Mouse (Mus musculus) heart, embryonic 15.5 days (tissue): ENCODE data around the gene Nkapd1. TPM values are rescaled to one million over a fixed set of nuclear protein-coding genes. Genes with fewer than 3 reads are reported as not detected.

Experiments
- ATAC-seq: fragments of 200-750 bp; cut with Nextera tagmentation; replicated peaks from 2 replicates; pipeline ENCODE4 v1.8.0; 2017; ENCODE audit warnings: low read depth, moderate TSS enrichment; ENCODE audit not compliant: insufficient number of reproducible peaks, insufficient read depth, low FRiP score
- H3K27ac ChIP-seq: fragments of 300-500 bp; sonication (generic); 2 replicates; pipeline ENCODE4 v1.5.1; 2015; ENCODE audit warnings: mild to moderate bottlenecking, inconsistent platforms
- H3K27me3 ChIP-seq: fragments of 300-500 bp; sonication (generic); 2 replicates; pipeline ENCODE4 v1.6.1; 2015; ENCODE audit warnings: inconsistent platforms
- H3K36me3 ChIP-seq: fragments of 300-500 bp; sonication (generic); 2 replicates; pipeline ENCODE4 v1.6.1; 2015; ENCODE audit warnings: mild to moderate bottlenecking, inconsistent platforms
- H3K4me1 ChIP-seq: fragments of 300-500 bp; sonication (generic); replicated peaks from 2 replicates; pipeline ENCODE4 v1.6.1; 2015; ENCODE audit warnings: inconsistent platforms
- H3K4me2 ChIP-seq: fragments of 300-500 bp; sonication (generic); 2 replicates; pipeline ENCODE4 v1.6.1; 2015; ENCODE audit warnings: inconsistent platforms, mild to moderate bottlenecking, moderate library complexity
- H3K4me3 ChIP-seq: fragments of 300-500 bp; sonication (generic); 2 replicates; pipeline ENCODE4 v1.5.1; 2015; ENCODE audit warnings: mild to moderate bottlenecking, inconsistent platforms
- H3K9ac ChIP-seq: fragments of 300-500 bp; sonication (generic); 2 replicates; pipeline ENCODE4 v1.6.1; 2015; ENCODE audit warnings: mild to moderate bottlenecking, inconsistent platforms
- H3K9me3 ChIP-seq: fragments of 300-500 bp; sonication (generic); replicated peaks from 2 replicates; pipeline ENCODE4 v1.6.1; 2016; ENCODE audit warnings: inconsistent platforms
- WGBS: fragments of 180-500 bp; shearing (Covaris S2); methylation state at CpG from one replicate; pipeline ENCODE4 v1.1.7; 2015; ENCODE audit warnings: mixed read lengths; 5-methylcytosine and 5-hydroxymethylcytosine counted together
- polyA plus RNA-seq: library from polyadenylated mRNA; unstranded; fragments of >200 nt; fragmentation: Nextera tagmentation; extraction: Ambion mirVana; gene quantifications from 2 replicates; pipeline ENCODE4 v1.2.1, GENCODE M21; 2015

Gene Nkapd1
- polyA plus RNA-seq, 1 experiment from 2014 or later = 16.4 TPM

- H3K36me3 ChIP-seq = peaks cover 50% of the 10 kb centered on the region
- ATAC-seq = no peak
These were observed 22.4 kb downstream of the Nkapd1 start for GRCm38 (mm10) chr9:50594794-50595417.

GRCm38 (mm10) chr9:50593544-50593943 is 23.7 kb downstream of the Nkapd1 start:
- no peaks in the 10 kb centered on the region for H3K4me1 ChIP-seq
- WGBS = 80% methylated on average over 3 of the region's 3 CpGs
- H3K4me2 ChIP-seq = no peak overlapping the region
- H3K9ac ChIP-seq = no peak overlapping the region
- no peak overlapping the region for H3K4me3 ChIP-seq
- H3K9me3 ChIP-seq = no peaks in the 10 kb centered on the region
- H3K36me3 ChIP-seq = peaks cover 36% of the 10 kb centered on the region
- H3K27ac ChIP-seq = no peak overlapping the region
- no peaks in the 10 kb centered on the region for H3K27me3 ChIP-seq
- ATAC-seq = no peak

More at GRCm38 (mm10) chr9:50594794-50595417, 22.4 kb downstream of the Nkapd1 start:
- no peaks in the 10 kb centered on the region for H3K27me3 ChIP-seq
- no peaks in the 10 kb centered on the region for H3K4me1 ChIP-seq
- H3K4me2 ChIP-seq = no peak overlapping the region
- H3K9ac ChIP-seq = no peak overlapping the region
- no peaks in the 10 kb centered on the region for H3K9me3 ChIP-seq
- H3K4me3 ChIP-seq = no peak overlapping the region
- whole genome bisulfite sequencing = 73% methylated on average over 12 of the region's 12 CpGs
- no peak overlapping the region for H3K27ac ChIP-seq

GRCm38 (mm10) chr9:50592955-50593354 is 24.3 kb downstream of the Nkapd1 start:
- Histone ChIP-seq H3K36me3 (peaks cover 31% of the 10 kb centered on the region), H3K4me3 (no peak overlapping the region), H3K9ac (no peak overlapping the region), H3K27me3 (no peaks in the 10 kb centered on the region), H3K4me1 (no peaks in the 10 kb centered on the region), H3K27ac (no peak overlapping the region), H3K4me2 (no peak overlapping the region), H3K9me3 (no peaks in the 10 kb centered on the region)
- 82% methylated on average over 9 of the region's 9 CpGs for WGBS
- no peak for ATAC-seq

GRCm38 (mm10) chr9:50590856-50591518 is 26.3 kb downstream of the Nkapd1 start:
- ATAC-seq = no peak
- Histone ChIP-seq H3K4me1 (no peaks in the 10 kb centered on the region), H3K36me3 (peaks cover 12% of the 10 kb centered on the region), H3K4me3 (no peak overlapping the region), H3K4me2 (no peak overlapping the region), H3K9ac (no peak overlapping the region), H3K27me3 (no peaks in the 10 kb centered on the region), H3K27ac (no peak overlapping the region), H3K9me3 (no peaks in the 10 kb centered on the region)
- WGBS = 65% methylated on average over 10 of the region's 10 CpGs

- no peaks in the 10 kb centered on the region for H3K36me3 ChIP-seq
- no peak overlapping the region for H3K9ac ChIP-seq
- ATAC-seq = no peak
- WGBS = 71% methylated on average over 4 of the region's 4 CpGs
- H3K4me2 ChIP-seq = no peak overlapping the region
- no peak overlapping the region for H3K27ac ChIP-seq
- no peaks in the 10 kb centered on the region for H3K27me3 ChIP-seq
- H3K4me1 ChIP-seq = no peaks in the 10 kb centered on the region
- H3K9me3 ChIP-seq = no peaks in the 10 kb centered on the region
- H3K4me3 ChIP-seq = no peak overlapping the region
These were observed 30.3 kb downstream of the Nkapd1 start for GRCm38 (mm10) chr9:50586955-50587354.

- Histone ChIP-seq H3K4me3 (no peak overlapping the region), H3K4me1 (no peaks in the 10 kb centered on the region), H3K9me3 (no peaks in the 10 kb centered on the region), H3K27me3 (no peaks in the 10 kb centered on the region), H3K27ac (no peak overlapping the region), H3K9ac (no peak overlapping the region), H3K4me2 (no peak overlapping the region), H3K36me3 (no peaks in the 10 kb centered on the region)
- 78% methylated on average over 6 of the region's 6 CpGs for WGBS
- no peak for ATAC-seq
These were observed 32.0 kb downstream of the Nkapd1 start for GRCm38 (mm10) chr9:50585145-50585818.

- WGBS = 39% methylated on average over 4 of the region's 4 CpGs
- H3K4me1 ChIP-seq = no peaks in the 10 kb centered on the region
- H3K9me3 ChIP-seq = no peaks in the 10 kb centered on the region
- H3K27ac ChIP-seq = no peak overlapping the region
- H3K9ac ChIP-seq = no peak overlapping the region
- no peaks in the 10 kb centered on the region for H3K36me3 ChIP-seq
- no peak overlapping the region for H3K4me3 ChIP-seq
- no peak overlapping the region for H3K4me2 ChIP-seq
- no peaks in the 10 kb centered on the region for H3K27me3 ChIP-seq
- ATAC-seq = no peak
These were observed 36.9 kb downstream of the Nkapd1 start for GRCm38 (mm10) chr9:50580370-50580769.

- Histone ChIP-seq H3K4me3 (no peak overlapping the region), H3K27me3 (no peaks in the 10 kb centered on the region), H3K27ac (no peak overlapping the region), H3K36me3 (no peaks in the 10 kb centered on the region), H3K9ac (no peak overlapping the region), H3K4me1 (no peaks in the 10 kb centered on the region), H3K9me3 (no peaks in the 10 kb centered on the region), H3K4me2 (no peak overlapping the region)
- 57% methylated on average over 10 of the region's 10 CpGs for WGBS
- ATAC-seq = no peak
These were observed 47.4 kb downstream of the Nkapd1 start for GRCm38 (mm10) chr9:50569599-50570525.

GRCm38 (mm10) chr9:50567881-50568280 is 49.4 kb downstream of the Nkapd1 start:
- H3K9ac ChIP-seq = no peak overlapping the region
- no peak overlapping the region for H3K4me3 ChIP-seq
- H3K4me1 ChIP-seq = no peaks in the 10 kb centered on the region
- H3K9me3 ChIP-seq = no peaks in the 10 kb centered on the region
- no peak for ATAC-seq
- H3K36me3 ChIP-seq = no peaks in the 10 kb centered on the region
- 79% methylated on average over 2 of the region's 2 CpGs for WGBS
- H3K4me2 ChIP-seq = no peak overlapping the region
- H3K27ac ChIP-seq = no peak overlapping the region
- no peaks in the 10 kb centered on the region for H3K27me3 ChIP-seq

GRCm38 (mm10) chr9:50567372-50567771 is 49.9 kb downstream of the Nkapd1 start:
- Histone ChIP-seq H3K36me3 (no peaks in the 10 kb centered on the region), H3K4me1 (no peaks in the 10 kb centered on the region), H3K9me3 (no peaks in the 10 kb centered on the region), H3K4me3 (no peak overlapping the region), H3K27me3 (no peaks in the 10 kb centered on the region), H3K4me2 (no peak overlapping the region), H3K27ac (no peak overlapping the region), H3K9ac (no peak overlapping the region)
- 77% methylated on average over 4 of the region's 4 CpGs for WGBS
- no peak for ATAC-seq

GRCm38 (mm10) chr9:50565940-50566339 is 51.3 kb downstream of the Nkapd1 start:
- no peaks in the 10 kb centered on the region for H3K36me3 ChIP-seq
- ATAC-seq = no peak
- no peaks in the 10 kb centered on the region for H3K4me1 ChIP-seq
- no peaks in the 10 kb centered on the region for H3K27me3 ChIP-seq
- H3K4me3 ChIP-seq = no peak overlapping the region
- H3K4me2 ChIP-seq = no peak overlapping the region
- no peak overlapping the region for H3K9ac ChIP-seq
- WGBS = 37% methylated on average over 4 of the region's 4 CpGs
- H3K27ac ChIP-seq = no peak overlapping the region
- no peaks in the 10 kb centered on the region for H3K9me3 ChIP-seq
